Mouse (Mus musculus): ENCODE data around the gene Dkc1.
A peak's percentile ranks its signal among the peaks of the same experiment; 100 is the strongest.

Gene Dkc1

GRCm38 (mm10) chrX:75095369-75096162 lies at the start of gene Dkc1:
TSS of gene Dkc1 (plus strand) at chrX:75095854.
- DNase-seq (ENCODE audit: low read depth, low spot score), result peak; percentile 96

GRCm38 (mm10) chrX:75045931-75046330 lies 49.7 kb upstream of the Dkc1 start:
- no peak for DNase-seq (ENCODE audit: low read depth, low spot score)

- no peak for DNase-seq (ENCODE audit: low read depth, low spot score)
These were observed 48.6 kb upstream of the Dkc1 start for GRCm38 (mm10) chrX:75046921-75047635.

- DNase-seq (ENCODE audit: low read depth, low spot score), result no peak
These were observed 39.4 kb upstream of the Dkc1 start for GRCm38 (mm10) chrX:75056120-75056775.

GRCm38 (mm10) chrX:75082351-75082750 lies 13.3 kb upstream of the Dkc1 start:
- peak; percentile 23 for DNase-seq (ENCODE audit: low read depth, low spot score)

GRCm38 (mm10) chrX:75083982-75084773 lies 11.5 kb upstream of the Dkc1 start:
- DNase-seq (ENCODE audit: low read depth, low spot score), result no peak

GRCm38 (mm10) chrX:75084774-75085508 lies 10.7 kb upstream of the Dkc1 start, which contains the start of gene Gab3:
TSS of gene Gab3 (minus strand) at chrX:75085458.
- DNase-seq (ENCODE audit: low read depth, low spot score), result peak; percentile 49

GRCm38 (mm10) chrX:75085654-75086053 lies 10.0 kb upstream of the Dkc1 start:
- DNase-seq (ENCODE audit: low read depth, low spot score), result no peak

- peak; percentile 20 for DNase-seq (ENCODE audit: low read depth, low spot score)
These were observed 613 bp downstream of the Dkc1 start for GRCm38 (mm10) chrX:75096163-75096770.

GRCm38 (mm10) chrX:75098799-75099198 lies 3.1 kb downstream of the Dkc1 start:
- DNase-seq (ENCODE audit: low read depth, low spot score), result no peak

GRCm38 (mm10) chrX:75102293-75102692 lies 6.6 kb downstream of the Dkc1 start:
- DNase-seq (ENCODE audit: low read depth, low spot score), result no peak

GRCm38 (mm10) chrX:75115550-75115949 lies 19.9 kb downstream of the Dkc1 start:
- DNase-seq (ENCODE audit: low read depth, low spot score), result no peak

- DNase-seq (ENCODE audit: low read depth, low spot score), result no peak
These were observed 30.0 kb downstream of the Dkc1 start for GRCm38 (mm10) chrX:75125606-75126005.

- DNase-seq (ENCODE audit: low read depth, low spot score), result no peak
These were observed 31.2 kb downstream of the Dkc1 start for GRCm38 (mm10) chrX:75126893-75127292.

GRCm38 (mm10) chrX:75128333-75128980 lies 32.8 kb downstream of the Dkc1 start:
- DNase-seq (ENCODE audit: low read depth, low spot score), result no peak

GRCm38 (mm10) chrX:75129474-75129873 lies 33.8 kb downstream of the Dkc1 start:
- no peak for DNase-seq (ENCODE audit: low read depth, low spot score)

GRCm38 (mm10) chrX:75130467-75131160 lies 35.0 kb downstream of the Dkc1 start, which contains the start of gene Mpp1:
TSS of gene Mpp1 (minus strand) at chrX:75131016.
- peak; percentile 87 for DNase-seq (ENCODE audit: low read depth, low spot score)

GRCm38 (mm10) chrX:75136938-75137337 lies 41.3 kb downstream of the Dkc1 start:
- DNase-seq (ENCODE audit: low read depth, low spot score), result no peak

GRCm38 (mm10) chrX:75137729-75138128 lies 42.1 kb downstream of the Dkc1 start:
- DNase-seq (ENCODE audit: low read depth, low spot score), result peak; percentile 38
